Mouse (Mus musculus): ENCODE data around the gene Gpr19. TPM values are rescaled to one million over a fixed set of nuclear protein-coding genes. Genes with fewer than 3 reads are reported as not detected.

Gpr19 gene
- polyA plus RNA-seq, 1 experiment from 2014 or later = 8.0 TPM

DNA sequence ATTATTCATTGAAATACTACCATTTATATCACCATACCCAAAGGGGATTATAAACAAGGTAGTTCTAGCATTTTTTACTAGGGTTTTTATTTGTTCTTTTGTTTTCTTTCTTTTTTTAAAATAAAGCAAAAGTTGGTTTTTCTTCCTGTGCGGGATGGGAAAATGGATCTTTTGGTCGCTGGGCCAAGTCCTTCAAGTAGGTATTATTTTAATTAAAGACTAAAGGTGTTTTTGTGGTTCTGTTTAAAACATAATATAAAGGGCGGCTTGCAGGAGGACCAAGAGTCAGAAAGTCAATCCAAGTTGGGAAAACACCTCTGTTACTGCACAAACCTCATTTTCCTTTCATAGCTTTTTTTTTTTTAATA lies 27.9 kb upstream of the Gpr19 start:
- H3K4me1 ChIP-seq (ENCODE audit: control insufficient read depth, insufficient read depth, low read length) = peaks cover 25% of the 10 kb centered on the region
- peak overlapping the region; percentile 87 for H3K9ac ChIP-seq (ENCODE audit: low read depth, low read length)
- peaks cover 5% of the 10 kb centered on the region; the same call in 1 of the 2 replicates for H3K36me3 ChIP-seq (ENCODE audit: control insufficient read depth, insufficient read depth, low read length)
- no peak for ATAC-seq (ENCODE audit: low read depth)
- H3K9me3 ChIP-seq (ENCODE audit: control insufficient read depth, low read length) = no peaks in the 10 kb centered on the region
- peak overlapping the region; percentile 61 for H3K4me3 ChIP-seq (ENCODE audit: low read depth, low read length)
- no peak for DNase-seq (ENCODE audit: low spot score)
- WGBS = 42% methylated on average over 3 of the region's 3 CpGs
- peak overlapping the region; percentile 99 for H3K27ac ChIP-seq (replicated peaks; ENCODE audit: low read depth, low read length)
- peak overlapping the region; percentile 94 for H3K4me2 ChIP-seq (ENCODE audit: low read depth, low read length)
- no peaks in the 10 kb centered on the region for H3K27me3 ChIP-seq (replicated peaks; ENCODE audit: control insufficient read depth, insufficient read depth, low read length)

DNA sequence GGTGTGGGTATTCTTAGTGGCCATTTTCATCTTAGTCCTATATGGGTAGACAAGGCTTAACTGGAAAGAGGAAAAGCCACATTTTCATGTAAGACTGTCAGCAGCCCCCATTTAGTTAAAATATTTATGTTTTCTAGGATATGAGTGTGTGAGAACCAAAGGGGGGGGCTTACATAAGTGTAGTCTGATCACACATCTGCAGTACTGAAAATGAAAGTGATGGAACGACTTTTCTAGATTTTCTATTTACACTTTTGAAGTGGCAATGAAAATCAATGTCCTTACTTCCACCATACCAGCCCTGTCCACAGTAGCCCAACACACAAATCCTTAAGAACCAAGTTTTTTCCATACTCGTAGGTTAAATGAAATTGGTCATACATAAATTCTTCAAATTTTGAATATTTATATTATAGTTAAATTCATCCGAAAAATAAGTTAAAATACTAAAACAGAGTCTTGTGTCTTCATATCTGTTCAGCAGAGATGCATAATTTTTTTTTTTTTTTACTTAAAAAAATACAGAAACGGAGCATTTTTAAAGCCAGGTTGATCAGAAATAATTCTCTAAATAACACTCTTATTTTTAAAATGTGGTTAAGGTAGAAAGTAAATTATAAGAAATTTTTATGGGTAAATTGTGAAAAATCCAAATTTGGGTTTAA lies 27.4 kb upstream of the Gpr19 start:
- no peak for ATAC-seq (ENCODE audit: low read depth)
- H3K4me3 ChIP-seq (ENCODE audit: low read depth, low read length) = no peak overlapping the region
- no peaks in the 10 kb centered on the region for H3K9me3 ChIP-seq (ENCODE audit: control insufficient read depth, low read length)
- no peak overlapping the region for H3K9ac ChIP-seq (ENCODE audit: low read depth, low read length)
- H3K27me3 ChIP-seq (replicated peaks; ENCODE audit: control insufficient read depth, insufficient read depth, low read length) = no peaks in the 10 kb centered on the region
- DNase-seq (ENCODE audit: low spot score) = no peak
- H3K27ac ChIP-seq (replicated peaks; ENCODE audit: low read depth, low read length) = no peak overlapping the region
- no peak overlapping the region for H3K4me2 ChIP-seq (ENCODE audit: low read depth, low read length)
- peaks cover 5% of the 10 kb centered on the region; the same call in 1 of the 2 replicates for H3K36me3 ChIP-seq (ENCODE audit: control insufficient read depth, insufficient read depth, low read length)
- peaks cover 25% of the 10 kb centered on the region for H3K4me1 ChIP-seq (ENCODE audit: control insufficient read depth, insufficient read depth, low read length)
- WGBS = 77% methylated on average over 4 of the region's 4 CpGs

DNA sequence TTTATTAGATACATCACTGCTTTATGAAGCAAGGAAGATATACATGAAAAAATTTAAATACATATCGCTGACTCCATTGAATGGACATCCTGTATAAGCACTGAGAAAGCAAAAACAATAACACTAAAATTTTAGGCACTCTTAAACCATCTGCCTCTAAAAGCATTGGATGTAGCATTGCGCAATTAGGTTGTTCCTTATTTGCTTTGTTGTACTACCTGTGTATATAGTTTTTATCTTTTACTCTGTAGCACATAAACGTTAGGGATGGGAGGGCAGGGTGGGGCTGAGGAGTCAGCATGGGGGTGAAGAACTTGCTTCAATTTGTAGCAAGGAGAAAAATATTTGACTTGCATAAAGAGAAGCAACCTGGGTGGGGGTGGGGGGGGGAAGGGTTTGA lies 25.9 kb upstream of the Gpr19 start:
- H3K4me2 ChIP-seq (ENCODE audit: low read depth, low read length) = no peak overlapping the region
- H3K27me3 ChIP-seq (replicated peaks; ENCODE audit: control insufficient read depth, insufficient read depth, low read length) = no peaks in the 10 kb centered on the region
- H3K4me3 ChIP-seq (ENCODE audit: low read depth, low read length) = no peak overlapping the region
- ATAC-seq (ENCODE audit: low read depth) (no peak), DNase-seq (ENCODE audit: low spot score) (no peak)
- peaks cover 25% of the 10 kb centered on the region for H3K4me1 ChIP-seq (ENCODE audit: control insufficient read depth, insufficient read depth, low read length)
- 70% methylated on average over 3 of the region's 3 CpGs for WGBS
- peaks cover 5% of the 10 kb centered on the region; the same call in 1 of the 2 replicates for H3K36me3 ChIP-seq (ENCODE audit: control insufficient read depth, insufficient read depth, low read length)
- H3K9me3 ChIP-seq (ENCODE audit: control insufficient read depth, low read length) = no peaks in the 10 kb centered on the region
- no peak overlapping the region for H3K27ac ChIP-seq (replicated peaks; ENCODE audit: low read depth, low read length)
- no peak overlapping the region; the same call in 1 of the 2 replicates for H3K9ac ChIP-seq (ENCODE audit: low read depth, low read length)

DNA sequence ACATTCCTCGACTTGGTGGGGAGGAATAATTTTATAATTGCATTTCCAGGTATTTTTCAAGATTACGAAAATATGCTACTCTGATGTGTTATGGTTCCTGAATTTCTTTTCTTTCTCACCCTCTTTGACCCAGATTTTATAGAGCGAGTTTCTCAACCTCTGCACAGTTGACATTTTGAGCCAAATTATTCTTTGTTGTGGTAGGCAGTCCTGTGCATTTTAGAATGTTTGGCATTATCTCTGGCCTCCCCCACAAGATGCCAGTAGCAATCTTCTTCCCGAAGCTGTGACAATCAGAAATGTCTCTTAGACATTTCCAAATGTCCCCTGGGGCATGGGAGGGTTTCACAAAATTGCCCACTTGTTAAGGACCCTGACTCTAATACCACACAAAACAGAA lies 25.3 kb upstream of the Gpr19 start:
- no peaks in the 10 kb centered on the region for H3K27me3 ChIP-seq (replicated peaks; ENCODE audit: control insufficient read depth, insufficient read depth, low read length)
- H3K36me3 ChIP-seq (ENCODE audit: control insufficient read depth, insufficient read depth, low read length) = peaks cover 5% of the 10 kb centered on the region; the same call in 1 of the 2 replicates
- no peak for DNase-seq (ENCODE audit: low spot score)
- H3K4me1 ChIP-seq (ENCODE audit: control insufficient read depth, insufficient read depth, low read length) = peaks cover 25% of the 10 kb centered on the region
- peak overlapping the region; percentile 92 for H3K4me2 ChIP-seq (ENCODE audit: low read depth, low read length)
- ATAC-seq (ENCODE audit: low read depth) = no peak
- H3K9me3 ChIP-seq (ENCODE audit: control insufficient read depth, low read length) = no peaks in the 10 kb centered on the region
- peak overlapping the region; percentile 13 for H3K4me3 ChIP-seq (ENCODE audit: low read depth, low read length)
- no peak overlapping the region for H3K27ac ChIP-seq (replicated peaks; ENCODE audit: low read depth, low read length)
- WGBS = 64% methylated on average over 4 of the region's 4 CpGs
- no peak overlapping the region; the same call in 1 of the 2 replicates for H3K9ac ChIP-seq (ENCODE audit: low read depth, low read length)

DNA sequence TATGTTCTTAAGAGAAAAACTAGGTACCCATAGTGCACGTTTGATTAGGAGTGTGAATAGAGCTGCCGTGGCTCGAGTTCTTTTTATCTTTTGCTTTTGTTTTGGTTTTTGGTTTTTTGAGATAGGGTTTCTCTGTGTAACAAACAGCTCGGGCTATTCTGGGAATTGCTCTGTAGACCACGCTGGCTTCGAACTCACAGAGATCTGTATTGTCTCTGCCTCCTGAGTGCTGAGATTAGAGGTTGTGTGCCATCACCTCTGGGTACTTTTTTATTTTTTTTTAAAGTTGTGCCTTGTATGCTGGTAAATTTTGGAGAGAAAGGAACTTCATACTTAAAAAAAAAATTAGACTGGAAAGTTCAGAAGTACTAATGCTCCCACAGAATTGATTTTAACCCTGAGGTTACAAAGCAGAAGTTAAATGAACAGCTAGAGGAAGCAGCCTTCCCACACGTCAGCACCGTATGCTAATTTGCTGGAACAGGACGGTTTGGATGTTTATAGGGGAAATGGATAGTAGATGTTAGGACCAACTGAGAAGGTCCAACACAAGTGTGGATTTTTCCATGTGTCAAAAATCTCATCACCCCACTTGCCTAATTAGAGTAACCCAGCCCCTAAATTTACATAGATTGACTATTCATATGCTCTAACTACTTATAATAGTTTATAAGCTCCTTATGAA lies 24.3 kb upstream of the Gpr19 start:
- H3K4me1 ChIP-seq (ENCODE audit: control insufficient read depth, insufficient read depth, low read length) = peaks cover 22% of the 10 kb centered on the region
- H3K4me3 ChIP-seq (ENCODE audit: low read depth, low read length) = peak overlapping the region; percentile 72
- WGBS = 58% methylated on average over 9 of the region's 9 CpGs
- H3K27ac ChIP-seq (replicated peaks; ENCODE audit: low read depth, low read length) = no peak overlapping the region
- peak overlapping the region; percentile 88 for H3K9ac ChIP-seq (ENCODE audit: low read depth, low read length)
- H3K36me3 ChIP-seq (ENCODE audit: control insufficient read depth, insufficient read depth, low read length) = peaks cover 5% of the 10 kb centered on the region; the same call in 1 of the 2 replicates
- H3K9me3 ChIP-seq (ENCODE audit: control insufficient read depth, low read length) = no peaks in the 10 kb centered on the region
- ATAC-seq (ENCODE audit: low read depth) = no peak
- DNase-seq (ENCODE audit: low spot score) = no peak
- no peaks in the 10 kb centered on the region for H3K27me3 ChIP-seq (replicated peaks; ENCODE audit: control insufficient read depth, insufficient read depth, low read length)
- peak overlapping the region; percentile 92 for H3K4me2 ChIP-seq (ENCODE audit: low read depth, low read length)

DNA sequence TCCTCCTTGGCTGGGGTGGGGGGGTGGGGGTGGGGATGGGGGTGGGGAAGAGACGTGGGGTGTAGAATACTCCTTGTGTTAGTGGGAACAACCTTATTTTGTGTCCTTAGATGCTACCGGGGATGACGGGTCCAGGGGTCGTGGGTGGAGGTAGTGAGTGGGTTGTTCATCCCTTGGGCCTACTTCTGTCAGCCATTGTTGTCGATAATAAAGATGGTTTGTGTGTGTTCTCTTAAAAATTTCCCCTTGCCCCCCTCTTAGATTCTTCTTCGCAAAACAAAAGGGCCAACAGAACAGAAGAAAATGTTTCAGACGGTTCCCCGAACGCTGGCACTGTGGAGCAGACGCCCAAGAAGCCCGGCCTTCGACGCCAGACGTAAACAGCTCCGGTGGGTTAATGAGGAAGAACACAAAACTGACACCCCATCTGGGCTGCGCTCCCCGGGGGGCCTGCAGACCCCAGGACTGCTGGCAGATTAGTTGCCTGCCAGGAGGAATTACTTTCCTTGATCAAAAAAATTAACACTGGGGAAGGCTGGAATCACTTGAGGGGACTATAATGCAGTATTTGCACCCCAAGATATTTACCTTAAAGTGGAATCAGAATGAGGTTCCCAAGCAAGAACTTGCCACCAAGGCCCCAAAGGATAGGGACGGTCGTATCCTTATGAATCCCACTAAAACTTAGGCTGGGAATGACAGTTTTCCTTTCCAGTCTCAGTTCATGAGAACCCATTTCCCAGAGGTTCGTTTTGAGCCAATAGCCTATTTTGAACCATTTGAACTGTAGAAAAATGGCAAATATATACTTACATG lies 23.5 kb upstream of the Gpr19 start:
- ATAC-seq (ENCODE audit: low read depth) = no peak
- 0 out of 2 replicates have a peak overlapping the region, but pooled peaks have one; percentile 15 for H3K27ac ChIP-seq (replicated peaks; ENCODE audit: low read depth, low read length)
- H3K4me1 ChIP-seq (ENCODE audit: control insufficient read depth, insufficient read depth, low read length) = peaks cover 18% of the 10 kb centered on the region

DNA sequence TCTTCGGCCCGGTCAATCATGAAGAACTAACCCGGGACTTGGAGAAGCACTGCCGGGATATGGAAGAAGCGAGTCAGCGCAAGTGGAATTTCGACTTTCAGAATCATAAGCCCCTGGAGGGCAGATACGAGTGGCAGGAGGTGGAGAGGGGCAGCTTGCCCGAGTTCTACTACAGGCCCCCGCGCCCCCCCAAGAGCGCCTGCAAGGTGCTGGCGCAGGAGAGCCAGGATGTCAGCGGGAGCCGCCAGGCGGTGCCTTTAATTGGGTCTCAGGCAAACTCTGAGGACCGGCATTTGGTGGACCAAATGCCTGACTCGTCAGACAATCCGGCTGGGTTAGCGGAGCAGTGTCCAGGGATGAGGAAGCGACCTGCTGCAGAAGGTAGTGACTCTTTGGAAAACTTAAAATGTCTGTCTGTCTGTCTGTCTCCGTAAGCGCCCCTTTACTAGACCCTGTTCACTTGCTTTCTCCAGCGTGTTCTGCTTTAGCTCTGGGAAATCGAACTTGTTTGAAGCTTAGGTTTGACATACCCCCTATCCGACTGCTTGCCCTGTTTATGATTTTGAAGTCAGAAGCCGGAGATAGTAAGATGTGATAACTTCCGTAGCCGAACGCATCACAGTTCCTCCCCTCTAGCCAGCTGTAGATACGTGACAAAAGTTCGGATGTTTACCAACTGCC lies 22.8 kb upstream of the Gpr19 start:
- peak; percentile 52 for DNase-seq (ENCODE audit: low spot score)
- ATAC-seq (ENCODE audit: low read depth) = no peak
- under 1% methylated on average over 32 of the region's 32 CpGs for WGBS

More for the DNA sequence above, 23.5 kb upstream of the Gpr19 start:
- no peaks in the 10 kb centered on the region for H3K27me3 ChIP-seq (replicated peaks; ENCODE audit: control insufficient read depth, insufficient read depth, low read length)
- H3K9ac ChIP-seq (ENCODE audit: low read depth, low read length) = peak overlapping the region; percentile 88
- peak overlapping the region; percentile 92 for H3K4me2 ChIP-seq (ENCODE audit: low read depth, low read length)
- H3K36me3 ChIP-seq (ENCODE audit: control insufficient read depth, insufficient read depth, low read length) = peaks cover 5% of the 10 kb centered on the region; the same call in 1 of the 2 replicates
- peak overlapping the region; percentile 72 for H3K4me3 ChIP-seq (ENCODE audit: low read depth, low read length)
- no peaks in the 10 kb centered on the region for H3K9me3 ChIP-seq (ENCODE audit: control insufficient read depth, low read length)
- 6% methylated on average over 20 of the region's 20 CpGs for WGBS
- no peak for DNase-seq (ENCODE audit: low spot score)

More for the DNA sequence above, 22.8 kb upstream of the Gpr19 start:
- H3K4me3 ChIP-seq (ENCODE audit: low read depth, low read length) = peak overlapping the region; percentile 72
- H3K9me3 ChIP-seq (ENCODE audit: control insufficient read depth, low read length) = no peaks in the 10 kb centered on the region
- H3K4me1 ChIP-seq (ENCODE audit: control insufficient read depth, insufficient read depth, low read length) = peaks cover 18% of the 10 kb centered on the region
- H3K4me2 ChIP-seq (ENCODE audit: low read depth, low read length) = peak overlapping the region; percentile 92
- peaks cover 5% of the 10 kb centered on the region; the same call in 1 of the 2 replicates for H3K36me3 ChIP-seq (ENCODE audit: control insufficient read depth, insufficient read depth, low read length)
- peak overlapping the region; percentile 88 for H3K9ac ChIP-seq (ENCODE audit: low read depth, low read length)
- H3K27ac ChIP-seq (replicated peaks; ENCODE audit: low read depth, low read length) = peak overlapping the region; percentile 97
- H3K27me3 ChIP-seq (replicated peaks; ENCODE audit: control insufficient read depth, insufficient read depth, low read length) = no peaks in the 10 kb centered on the region
